Mouse (Mus musculus) T-cell, adult 2 months (primary cell): Measurements from ENCODE around the gene Spock2.
"Not testable (repeated sequence)": the region's sequence is repeated elsewhere in the genome, so short reads cannot be mapped to it uniquely, and the experiment has no call there.

Experiments
- DNase-seq: peaks from one replicate; pipeline ENCODE4 v3.0.0; 2022; ENCODE audit warnings: low spot score

The Spock2 gene

DNA sequence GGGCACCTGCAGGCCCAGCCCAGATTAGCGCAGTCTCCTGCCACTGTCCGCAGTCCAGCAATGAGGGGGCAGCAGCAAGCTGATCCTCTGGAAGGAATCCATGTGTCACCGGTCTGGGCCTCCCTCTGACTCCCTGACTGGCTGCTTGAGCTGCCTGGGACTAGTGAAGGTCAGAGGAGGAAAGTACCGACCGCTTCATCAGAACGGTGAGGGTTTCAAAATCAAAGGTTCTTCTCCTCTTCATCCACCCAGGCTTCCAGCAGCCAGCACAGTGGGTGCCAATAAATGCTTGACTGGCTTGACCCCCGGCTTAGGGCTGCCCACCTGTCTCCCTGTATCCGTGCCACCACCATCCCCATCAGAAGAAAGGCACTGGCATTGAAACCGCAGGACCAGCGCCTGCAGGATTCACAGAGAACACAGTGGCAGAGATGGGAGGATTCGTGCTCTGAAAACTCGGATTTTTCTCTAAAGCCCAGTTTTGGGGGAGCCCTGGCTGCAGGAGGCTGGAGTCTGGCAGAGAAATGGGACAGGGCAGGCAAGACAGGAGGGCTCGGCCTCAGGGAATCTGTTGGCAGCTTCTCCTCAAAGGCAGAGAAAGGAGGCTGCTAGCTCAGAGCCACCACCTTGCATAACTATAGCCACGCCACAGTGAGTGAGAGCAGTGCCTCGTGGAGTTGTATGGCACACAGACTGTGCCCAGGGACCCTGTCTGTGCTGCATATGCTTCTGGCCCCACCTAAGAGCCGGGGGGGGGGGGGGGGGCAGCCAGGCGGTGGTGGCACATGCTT, 2.5 kb downstream of the Spock2 start:
- DNase-seq = no peak

DNA sequence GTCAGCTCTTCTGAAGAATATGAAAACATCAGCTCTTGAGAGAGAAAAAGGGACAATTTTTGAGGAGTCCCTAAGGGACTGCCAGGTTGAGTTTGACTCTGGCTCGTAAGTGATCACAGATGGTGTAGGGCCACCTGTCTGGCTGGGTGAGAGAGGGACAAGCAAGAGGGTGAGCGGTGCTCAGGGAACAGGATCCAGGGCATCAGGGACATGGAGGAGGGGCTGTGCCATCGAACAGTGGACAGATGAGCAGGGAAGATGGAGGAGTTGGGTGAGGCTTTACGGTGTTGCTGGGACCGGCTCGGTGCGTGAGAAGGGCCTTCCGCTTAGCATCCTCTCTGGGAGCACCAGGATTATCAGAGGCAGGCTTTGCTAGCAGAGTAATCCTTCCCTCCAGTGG, 3.3 kb downstream of the Spock2 start:
- no peak for DNase-seq

DNA sequence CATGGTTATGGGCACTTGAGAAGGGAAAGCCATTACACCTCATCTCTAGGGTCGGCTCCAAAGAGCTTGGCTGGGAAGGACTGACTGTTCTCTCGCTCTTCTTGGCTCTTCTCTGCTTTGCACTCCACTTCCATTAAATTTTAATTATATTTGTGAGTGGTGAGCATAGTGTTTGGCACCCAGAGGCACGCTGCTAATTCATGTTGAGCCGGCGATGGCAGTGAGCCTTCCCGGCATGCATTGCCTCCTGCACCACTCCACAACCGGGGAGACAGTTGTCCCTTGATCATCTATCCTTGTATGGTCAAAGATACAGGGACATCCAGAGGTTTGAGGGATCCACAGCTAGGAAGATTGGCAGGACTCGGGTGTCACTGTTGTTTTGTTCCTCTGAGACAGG, 4.0 kb downstream of the Spock2 start:
- no peak for DNase-seq

DNA sequence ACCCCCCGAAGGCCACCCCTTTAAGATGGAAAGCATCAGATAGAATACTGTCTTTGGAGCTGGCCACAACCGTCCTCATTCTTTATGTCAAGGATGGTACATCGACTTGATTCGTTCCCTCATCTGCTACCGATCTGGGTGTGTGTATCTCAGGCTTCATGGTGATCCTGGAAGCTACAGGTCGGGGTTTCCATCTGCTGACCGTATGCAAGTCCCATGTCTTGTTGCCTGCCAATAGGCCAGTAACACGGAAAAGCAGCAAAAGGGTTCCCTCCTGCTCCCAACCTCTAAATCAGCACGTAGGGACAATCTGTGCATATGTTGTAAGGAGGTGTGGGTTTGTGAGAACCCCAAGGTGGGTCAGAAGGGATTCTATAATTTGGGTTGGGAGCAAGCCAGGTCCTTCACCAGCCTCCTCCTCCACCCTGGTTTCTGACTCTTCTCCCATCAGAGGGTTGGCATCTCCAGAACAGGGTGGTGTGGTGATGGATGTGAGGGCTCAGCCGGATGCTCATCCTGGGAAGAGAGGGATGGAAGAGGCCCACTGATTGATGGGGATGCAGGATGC, 5.0 kb downstream of the Spock2 start:
- no peak for DNase-seq

DNA sequence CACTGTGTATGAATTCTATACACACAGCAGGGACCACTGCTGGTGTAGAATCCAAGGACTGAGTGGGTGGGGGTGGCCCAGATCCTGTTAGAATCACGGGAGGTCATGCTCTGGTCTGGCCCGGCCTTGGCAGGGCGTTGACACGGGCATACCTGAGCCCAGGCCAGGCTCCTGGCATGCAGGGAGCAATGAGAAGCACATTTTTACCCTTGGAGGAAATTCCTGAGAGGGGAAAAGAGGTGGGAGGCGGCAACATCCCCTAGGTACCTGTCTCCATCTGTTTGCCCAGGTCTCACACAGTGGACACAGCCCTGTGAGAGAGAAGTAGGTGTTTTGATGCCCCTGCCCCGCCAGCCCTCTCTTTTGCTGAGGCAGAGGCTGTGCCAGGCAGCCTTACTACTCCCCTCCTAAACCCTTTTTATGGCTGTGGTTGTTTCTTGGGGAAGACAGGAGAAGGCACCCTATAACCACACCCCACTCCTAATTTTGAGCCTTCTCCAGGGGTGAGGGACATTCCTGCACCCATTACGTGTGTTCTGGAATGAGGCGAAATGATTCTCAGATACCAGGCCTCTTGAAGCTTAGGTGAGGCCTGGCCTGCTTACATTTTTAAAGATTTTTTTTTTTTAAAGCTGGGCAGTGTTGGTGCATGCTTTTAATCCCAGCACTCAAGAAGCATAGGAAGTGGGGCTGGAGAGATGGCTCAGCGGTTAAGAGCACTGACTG, 8.1 kb downstream of the Spock2 start:
- no peak for DNase-seq

DNA sequence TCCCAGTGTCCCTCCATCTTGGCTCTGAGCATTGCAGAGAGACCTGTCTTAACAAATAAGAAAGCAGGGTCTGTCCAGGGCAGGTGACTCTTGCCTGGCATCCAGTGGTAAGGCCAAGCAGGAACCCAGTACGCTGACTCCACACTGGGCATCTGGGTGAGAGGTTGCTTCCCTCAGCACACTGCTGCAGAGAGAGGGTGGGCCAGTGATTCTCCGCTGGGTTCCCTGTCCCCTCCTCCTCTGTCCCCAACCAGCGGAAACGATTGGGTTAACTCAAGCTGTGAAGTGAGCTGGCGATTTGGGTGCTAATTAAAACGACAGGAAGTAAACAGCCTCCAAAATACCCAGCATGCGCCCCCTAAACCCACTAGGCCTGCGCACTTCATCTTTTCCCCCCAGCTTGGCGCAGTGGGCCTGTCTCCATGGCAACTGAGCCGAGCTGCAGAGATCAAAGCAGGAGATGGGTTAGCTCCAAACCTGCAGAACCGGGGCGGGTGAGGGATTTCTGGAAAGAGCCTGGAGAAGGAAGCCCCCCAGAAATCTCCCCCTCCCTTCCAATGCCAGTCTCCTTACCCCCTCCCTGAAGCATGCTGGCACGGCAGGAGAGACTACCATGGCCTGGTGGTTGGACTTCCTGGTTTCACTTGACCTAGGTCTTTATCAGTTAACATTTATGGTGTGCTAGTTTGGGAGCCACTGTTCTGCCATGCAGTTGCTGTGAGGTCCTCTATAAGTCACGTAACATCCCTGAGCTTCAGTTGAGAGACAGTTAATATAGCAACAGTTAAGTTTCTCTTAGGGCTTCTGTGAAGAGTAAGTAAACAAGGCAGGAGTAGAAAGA, 9.5 kb downstream of the Spock2 start:
- peak; percentile 47 for DNase-seq

DNA sequence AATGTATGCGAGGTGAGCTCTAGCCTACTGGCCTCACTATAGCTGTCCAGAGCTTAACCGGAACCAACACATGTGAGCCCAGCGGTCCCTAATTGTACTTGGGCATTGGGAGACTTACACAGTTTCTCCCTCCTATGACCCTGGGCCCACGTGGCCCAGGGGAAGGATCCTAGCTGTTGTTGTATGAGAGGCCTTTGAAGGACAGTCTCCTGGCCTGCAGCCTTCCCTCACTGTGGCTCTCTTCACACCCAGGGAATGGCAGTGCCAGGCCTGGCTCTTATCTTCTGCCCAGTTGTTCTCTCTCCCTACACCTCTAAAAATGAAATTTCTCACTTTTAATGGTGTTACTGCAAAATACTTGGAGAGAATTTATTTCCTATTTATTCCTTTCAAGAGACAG, 11.0 kb downstream of the Spock2 start:
- DNase-seq = no peak

DNA sequence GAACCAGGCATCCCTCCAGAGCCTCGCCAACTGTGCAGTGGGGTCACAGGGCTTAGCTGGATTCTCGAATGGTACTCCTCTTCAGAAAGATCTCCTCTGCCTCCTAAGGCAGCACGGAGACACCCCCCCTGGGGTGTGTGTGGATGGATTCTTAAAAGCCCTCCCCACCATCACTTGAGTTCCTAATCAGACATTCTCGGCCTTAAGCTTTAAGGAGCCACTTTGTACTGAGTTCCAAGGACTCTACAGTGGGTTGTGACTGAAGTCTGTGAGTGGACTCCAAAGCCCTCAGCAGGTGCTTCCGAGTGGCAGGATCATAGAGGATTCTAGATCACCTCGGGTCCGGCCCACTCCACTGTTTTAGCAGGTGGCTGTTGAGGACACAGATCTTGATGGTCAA, 12.4 kb downstream of the Spock2 start:
- DNase-seq = no peak

DNA sequence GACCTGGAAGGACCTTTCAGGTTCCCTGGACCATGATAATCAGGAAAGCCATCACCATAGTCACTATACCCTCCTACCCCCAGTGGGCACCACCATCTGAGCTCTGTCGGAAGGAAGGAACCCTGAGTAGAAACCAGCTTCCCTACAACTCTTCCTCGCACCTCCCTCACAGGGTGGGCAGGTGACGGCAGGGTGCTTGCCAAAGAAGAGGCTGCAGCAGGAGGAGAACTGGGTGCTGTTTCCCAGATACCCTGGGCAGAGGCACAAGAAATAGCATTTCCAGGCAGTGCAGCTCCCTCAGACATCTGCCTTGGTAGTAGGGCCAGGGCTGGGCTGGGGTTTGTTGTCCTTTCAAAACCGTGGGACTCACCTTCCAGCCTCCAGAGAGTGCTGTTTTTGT, 14.6 kb downstream of the Spock2 start:
- DNase-seq = no peak

DNA sequence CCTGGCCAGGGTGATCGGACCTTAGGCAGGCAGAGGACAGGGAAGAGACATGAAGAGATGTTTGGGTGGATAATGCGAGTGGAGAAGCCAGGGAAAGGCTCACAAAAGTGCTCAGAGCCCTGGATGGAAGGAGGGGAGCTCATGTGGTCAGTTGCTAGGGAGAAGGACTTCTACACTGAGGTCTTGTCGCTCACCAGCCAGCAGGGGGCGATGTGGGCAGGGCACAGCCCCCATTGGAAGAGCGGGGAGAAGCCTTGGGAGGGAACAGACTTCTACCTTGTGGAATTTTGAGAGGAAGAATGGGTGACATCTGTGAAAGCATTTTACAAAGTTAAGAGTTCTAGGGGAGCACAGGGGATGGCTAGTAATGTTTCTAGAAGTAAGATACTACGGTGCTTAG, 18.1 kb downstream of the Spock2 start:
- no peak for DNase-seq

DNA sequence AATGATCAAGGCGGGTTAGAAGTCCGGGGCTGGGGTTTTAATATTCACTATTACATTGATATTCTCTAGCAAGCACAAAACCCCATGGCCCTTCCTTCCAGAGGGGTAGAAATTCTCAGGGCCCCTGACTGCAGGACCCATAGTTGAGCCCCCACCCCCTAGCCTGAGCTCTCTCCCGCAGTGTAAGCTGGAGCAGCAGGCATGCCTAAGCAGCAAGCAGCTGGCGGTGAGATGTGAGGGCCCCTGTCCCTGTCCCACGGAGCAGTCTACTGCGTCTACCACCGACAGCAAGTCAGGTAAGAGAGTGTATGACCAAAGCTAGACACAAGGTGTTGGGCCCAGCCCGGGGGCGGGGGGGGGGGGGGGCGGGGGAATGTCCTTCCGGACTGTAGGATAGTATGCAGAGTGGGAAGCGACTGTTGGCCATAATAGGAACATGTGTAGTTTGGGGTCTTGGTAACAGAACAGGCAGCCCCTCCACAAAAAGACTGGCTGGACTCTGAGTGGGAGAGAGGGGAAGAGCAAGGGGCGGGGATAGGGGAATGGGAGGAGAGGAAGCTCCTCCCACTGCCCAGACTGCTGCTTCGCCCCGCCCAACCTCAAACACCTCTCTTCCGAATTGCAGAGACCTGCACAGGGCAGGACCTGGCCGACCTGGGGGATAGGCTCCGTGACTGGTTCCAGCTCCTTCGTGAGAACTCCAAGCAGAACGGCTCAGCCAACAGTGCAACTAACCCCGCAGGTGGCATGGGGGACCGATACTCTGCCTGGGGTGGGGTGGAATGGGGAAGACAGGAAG, 19.7 kb downstream of the Spock2 start:
- no peak for DNase-seq

DNA sequence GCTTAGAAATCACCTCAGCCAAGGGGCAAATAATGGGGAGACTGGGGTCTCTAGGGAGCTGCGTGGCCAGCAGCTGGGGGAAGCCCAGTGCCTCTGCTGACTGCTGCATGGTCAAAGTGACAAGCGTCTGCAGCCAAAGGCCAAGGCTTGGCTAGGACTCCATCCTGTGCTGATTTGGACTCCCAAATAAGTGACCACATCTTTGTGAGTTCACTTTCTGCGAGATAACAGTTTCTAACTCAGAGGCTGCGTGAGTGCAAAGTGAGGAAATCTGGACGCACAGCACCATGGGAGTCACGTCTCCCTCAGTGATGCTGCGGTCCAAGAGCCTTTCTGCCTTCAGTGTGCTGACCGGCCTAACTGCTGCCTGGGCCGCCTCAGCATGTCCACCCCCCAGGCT, 22.3 kb downstream of the Spock2 start:
- no peak for DNase-seq

DNA sequence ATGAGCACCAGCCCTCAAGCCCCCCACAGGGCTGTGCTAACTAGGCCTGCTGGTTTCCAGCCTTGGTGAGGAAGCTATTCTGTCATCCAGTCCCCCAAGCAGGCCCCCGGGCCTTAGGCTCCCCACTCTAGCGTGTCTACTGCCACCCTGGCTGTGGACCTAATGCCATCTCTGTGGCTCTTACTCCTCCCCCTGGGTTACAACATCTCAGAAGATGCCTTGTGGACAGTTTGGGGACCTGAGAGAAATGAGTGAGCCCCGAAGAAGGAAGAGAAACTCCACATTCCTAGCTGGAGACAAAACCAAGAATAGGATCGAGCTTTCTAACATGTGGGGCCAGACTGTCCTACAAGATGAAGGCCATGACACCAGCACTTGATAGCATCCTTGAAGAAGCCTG, 24.5 kb downstream of the Spock2 start:
- no peak for DNase-seq

DNA sequence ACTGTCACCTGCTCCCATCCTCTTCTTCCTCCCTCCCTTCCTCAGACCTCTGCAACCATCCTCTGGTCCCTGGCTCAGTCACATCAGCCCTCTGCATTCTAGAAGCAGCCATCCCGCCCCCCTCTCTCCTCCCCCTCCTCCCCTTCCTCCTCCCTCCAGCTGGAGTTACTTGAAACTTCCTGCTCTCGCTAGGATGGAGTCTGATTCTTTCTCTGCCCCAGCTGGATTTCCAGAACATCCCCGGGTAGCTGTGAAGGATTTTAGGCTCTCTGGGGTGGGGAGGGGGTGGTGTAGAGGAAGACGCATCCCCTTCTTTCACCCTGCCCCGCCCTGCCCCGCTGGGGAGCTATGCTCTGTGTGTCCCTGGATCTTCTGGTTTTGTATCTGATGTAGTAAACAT, 27.5 kb downstream of the Spock2 start:
- no peak for DNase-seq

DNA sequence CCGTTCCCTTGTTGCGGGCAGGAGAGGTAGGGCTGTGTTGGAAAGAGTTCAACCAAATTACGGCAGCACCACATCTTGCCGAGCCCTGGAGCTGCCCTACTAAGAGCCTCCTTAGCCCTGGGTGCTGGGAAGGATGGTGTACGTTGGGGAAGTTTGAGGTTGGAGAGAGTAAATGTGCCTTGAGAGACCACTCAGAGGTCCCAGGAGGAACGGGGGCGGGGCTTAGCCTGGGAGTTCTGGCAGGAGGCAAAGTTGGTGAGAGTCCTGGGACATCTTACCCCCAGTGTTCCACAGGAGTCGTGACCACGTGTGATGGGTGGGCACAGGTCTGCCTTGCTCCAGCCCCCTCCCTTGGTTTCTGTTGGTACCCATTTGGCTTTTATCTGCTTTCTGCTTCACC, 28.2 kb downstream of the Spock2 start:
- no peak for DNase-seq

DNA sequence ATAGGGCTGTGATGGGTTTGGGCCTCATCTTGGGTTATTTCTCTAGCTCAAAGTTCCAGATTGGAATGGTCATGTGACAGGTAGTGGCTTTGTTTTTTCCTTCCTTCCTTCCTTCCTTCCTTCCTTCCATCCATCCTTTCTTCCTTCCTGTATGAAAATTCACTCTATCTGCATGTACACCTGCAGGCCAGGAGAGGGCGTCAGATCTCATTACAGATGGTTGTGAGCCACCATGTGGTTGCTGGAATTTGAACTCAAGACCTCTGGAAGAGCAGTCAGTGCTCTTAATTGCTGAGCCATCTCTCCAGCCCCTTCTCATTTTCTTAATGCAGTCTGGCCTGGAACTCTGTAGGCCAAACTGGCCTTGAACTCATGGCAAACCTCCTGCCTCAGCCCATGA, 30.0 kb downstream of the Spock2 start:
- not testable (repeated sequence) for DNase-seq

DNA sequence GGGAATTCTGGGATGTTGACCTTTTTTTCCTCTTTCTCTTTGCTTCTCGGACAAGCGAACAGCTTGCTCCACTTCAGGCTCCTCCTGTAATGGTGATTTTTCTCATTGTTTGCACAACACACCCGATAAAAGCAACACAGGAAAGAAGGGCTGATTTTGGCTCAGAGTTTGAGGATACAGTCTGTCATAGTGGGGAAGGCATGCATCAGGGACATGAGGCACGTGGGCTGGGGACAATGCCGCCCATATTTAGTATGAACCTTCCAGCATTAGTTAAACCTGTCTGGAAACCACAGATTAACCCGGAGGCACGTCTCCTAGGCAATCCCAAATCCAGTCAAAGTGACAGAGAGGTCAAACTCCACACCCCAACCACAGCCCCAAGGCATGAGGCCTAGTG, 30.9 kb downstream of the Spock2 start:
- no peak for DNase-seq

DNA sequence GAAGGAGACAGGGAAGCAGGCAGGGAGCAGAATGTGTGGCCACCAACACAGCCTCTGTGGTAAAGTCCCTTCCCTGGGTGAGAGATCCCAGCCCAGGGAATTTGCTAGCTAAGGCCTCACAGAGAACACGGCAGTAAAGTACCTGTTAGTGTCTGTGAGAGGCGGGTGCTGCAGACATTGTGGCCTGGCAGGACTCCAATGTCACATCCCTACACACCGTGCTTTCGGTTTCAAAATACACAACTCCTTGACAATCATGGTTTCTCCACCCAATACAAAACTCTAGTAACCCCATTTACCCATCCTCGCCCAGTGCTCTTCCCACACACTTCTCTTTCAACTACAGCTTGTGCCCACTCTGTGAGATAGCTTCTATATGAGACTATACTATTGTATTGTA, 32.7 kb downstream of the Spock2 start:
- peak; percentile 5 for DNase-seq

DNA sequence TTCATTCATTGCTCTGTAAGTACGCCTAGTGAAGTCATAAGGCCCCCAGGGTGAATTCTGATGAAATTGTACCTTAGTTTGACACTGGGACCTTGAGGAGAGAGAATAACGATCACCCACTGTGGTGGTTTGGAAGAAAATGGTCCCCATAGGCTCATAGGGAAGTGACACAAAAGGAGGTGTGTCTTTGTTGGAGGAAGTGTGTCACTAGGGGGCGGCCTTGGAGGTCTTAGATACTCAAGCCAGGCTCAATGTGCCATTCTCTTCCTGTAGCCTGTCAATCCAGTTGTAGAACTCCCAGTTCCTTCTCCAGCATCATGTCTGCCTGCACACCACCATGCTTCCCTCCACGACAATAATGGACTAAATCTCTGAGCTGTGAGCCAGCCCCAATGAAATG, 34.7 kb downstream of the Spock2 start:
- DNase-seq = no peak

DNA sequence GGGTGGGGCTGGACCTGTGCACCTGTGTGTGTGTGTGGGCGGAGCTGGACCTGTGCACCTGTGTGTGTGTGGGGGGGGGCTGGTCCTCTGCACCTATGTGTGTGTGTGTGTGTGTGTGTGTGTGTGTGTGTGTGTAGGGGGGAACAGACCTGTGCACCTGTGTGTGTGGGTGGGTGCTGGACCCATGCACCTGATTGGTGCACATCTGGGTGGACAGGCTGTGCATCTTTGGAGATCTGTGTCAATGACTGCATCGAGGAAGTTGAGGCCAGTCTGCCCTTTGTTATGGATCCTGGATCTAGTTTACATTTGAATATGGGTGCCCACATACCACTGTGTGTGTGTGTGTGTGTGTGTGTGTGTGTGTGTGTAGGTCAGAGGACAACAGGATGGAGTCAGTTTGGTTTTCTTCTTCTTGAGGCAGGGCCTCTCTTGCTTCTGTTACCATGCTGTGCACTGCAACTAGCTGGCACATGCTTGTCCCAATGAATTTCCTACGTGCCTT, 35.7 kb downstream of the Spock2 start:
- DNase-seq = no peak

DNA sequence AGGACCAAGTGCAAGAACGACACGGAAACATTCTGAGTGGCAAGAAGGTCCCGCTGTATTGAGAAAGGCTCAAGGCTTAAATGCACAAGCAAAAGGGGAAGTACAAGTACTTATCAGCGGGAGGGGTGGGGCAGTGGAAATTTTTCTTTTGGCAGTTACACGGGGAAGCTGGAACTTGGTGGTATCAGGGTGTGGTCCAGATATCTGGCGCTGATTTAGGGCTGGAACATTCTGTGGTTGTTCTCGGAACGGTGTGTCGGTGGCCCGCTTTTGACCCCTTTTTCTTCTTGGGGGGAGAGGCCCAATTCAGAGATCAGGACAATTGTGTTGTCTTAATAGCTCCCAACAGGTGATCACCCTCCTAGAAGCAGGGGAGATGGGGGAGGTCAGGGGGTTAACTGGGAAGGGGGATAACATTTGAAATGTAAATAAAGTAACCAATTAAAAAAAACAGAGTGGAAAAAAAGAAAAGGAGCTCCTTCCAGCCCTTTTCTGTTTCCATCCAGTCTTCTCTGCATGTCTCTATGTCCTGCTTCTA, 41.6 kb downstream of the Spock2 start:
- not testable (repeated sequence) for DNase-seq
